Mouse (Mus musculus): ENCODE data around the gene Zpbp2. TPM values are rescaled to one million over a fixed set of nuclear protein-coding genes. Genes with fewer than 3 reads are reported as not detected.
A peak's percentile ranks its signal among the peaks of the same experiment; 100 is the strongest.

Zpbp2 gene
- total RNA-seq (2015) (0.17 TPM in 1 of 2 replicates, not detected in the other), total RNA-seq (2017) (0.10 TPM in 1 of 2 replicates, not detected in the other)

DNA sequence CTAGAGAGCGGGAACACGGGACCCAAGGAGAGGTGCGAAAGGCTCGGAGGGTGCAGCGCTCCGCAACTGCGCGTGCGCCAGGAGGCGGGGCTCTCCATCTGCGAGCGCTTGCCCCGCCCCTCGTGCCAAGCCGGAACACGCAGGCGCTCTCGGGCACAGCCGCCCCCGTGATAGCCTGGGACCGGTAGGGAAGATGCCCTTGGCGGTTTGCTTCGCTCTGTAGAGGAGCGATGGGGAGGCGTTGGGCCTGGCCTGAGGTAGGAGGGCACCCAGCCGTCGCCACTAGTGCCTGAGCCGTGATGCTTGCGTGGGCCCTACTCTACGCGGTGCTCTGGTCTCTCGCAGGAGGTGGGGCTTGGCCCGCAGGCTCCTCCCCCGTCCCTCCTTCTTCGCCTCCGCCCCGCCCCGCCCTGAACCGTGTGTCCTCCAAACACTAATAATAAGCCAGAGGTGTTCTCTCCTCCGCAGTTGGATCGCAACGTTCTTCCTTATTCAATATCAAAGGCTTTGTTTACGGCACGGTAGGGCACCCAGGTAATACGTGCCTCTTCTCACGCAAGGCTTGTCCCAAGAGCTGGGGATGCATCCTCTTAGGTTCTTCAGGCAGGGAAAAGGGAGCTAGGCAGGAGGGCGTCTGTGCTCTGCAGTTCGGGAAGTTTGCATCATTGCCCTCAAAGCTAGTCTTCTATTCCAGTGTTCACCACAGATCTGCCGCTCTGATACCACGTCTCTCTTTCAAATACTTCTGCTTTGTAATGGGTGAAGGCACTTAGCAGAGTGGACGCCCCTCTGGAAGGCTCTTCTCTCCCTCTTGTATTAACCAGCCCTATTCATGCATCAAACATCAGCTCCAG lies at the start of gene Zpbp2:
Zpbp2 (plus strand) TSS at position 123 of the 854 bp plus-strand sequence.
- ATAC-seq (replicated peaks; ENCODE audit: poor library complexity) = peak; percentile 89

DNA sequence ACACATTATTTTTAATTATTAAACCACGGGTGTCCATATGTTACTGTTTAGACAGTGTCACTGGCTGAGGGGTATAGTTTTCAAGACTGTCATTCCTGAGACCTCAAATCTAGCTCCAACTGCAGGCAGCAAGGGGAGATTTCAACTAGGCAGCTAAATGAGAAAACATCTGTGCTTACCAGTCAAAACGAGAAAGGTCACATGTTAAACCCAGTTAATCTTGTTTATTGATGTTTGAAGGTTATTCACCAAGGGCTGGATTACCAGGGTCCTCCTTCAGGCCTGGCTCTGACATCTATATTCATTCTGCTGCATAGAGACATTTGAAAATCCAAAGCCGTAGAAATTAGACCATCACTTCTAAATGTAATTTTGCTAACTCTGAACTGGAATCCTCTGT lies 46.0 kb upstream of the Zpbp2 start:
- no peak for ATAC-seq (replicated peaks; ENCODE audit: poor library complexity)

DNA sequence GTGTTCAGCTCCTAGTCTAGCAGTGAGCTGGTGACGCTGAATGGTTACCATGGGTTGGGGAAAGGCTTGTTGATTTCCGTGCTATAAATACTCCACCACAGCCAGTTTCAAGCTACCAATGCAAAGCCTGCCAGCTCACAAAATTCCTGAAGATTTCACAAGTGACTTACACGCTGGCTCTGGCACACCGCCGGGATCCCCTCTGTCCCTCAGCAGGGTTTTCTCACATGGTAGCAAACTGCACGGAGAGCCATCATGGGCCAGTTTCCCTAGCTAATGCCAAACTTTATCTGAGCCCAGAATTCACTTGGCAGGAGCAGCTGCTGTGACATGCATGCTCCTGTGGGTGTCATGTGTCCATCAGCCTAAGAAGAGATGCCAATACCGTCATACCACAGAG lies 41.5 kb upstream of the Zpbp2 start:
- no peak for ATAC-seq (replicated peaks; ENCODE audit: poor library complexity)

DNA sequence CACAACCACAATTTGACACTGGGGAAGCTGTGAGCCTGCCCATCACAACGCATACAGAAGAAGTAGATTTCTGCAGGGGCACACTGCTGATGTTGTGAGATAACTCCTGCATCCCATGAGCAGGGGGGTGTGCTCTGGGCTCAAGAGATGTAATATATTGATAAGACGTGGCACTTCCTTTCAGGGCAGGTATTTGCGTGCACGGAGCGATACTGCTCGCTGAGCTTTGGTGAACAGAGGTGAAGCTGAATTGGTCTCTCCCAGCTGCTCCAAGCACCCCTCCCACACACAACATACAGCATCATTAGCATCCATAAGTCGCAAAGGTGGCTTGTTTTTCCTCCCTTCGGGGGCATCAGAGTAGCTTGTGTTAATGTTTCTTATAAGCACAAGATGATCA lies 40.8 kb upstream of the Zpbp2 start:
- no peak for ATAC-seq (replicated peaks; ENCODE audit: poor library complexity)

DNA sequence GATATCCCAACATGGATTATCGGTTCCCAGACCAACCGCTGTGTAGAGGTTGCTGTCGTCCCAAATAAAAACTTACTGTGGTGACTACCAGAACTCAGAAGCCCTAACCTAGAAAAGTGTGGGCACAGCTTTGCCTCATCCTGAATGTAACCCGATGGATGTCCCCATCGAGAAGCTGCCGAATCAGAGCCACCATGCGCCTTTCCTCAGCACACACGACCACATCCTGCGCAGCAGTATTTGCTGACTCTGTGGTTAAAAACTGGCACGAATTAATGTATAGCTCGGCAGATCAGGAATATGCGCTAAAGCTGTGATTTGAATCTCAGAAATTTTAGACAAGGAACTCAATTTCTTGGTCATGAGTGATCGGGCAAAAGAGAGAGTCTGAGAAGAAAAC lies 38.0 kb upstream of the Zpbp2 start:
- ATAC-seq (replicated peaks; ENCODE audit: poor library complexity) = no peak

DNA sequence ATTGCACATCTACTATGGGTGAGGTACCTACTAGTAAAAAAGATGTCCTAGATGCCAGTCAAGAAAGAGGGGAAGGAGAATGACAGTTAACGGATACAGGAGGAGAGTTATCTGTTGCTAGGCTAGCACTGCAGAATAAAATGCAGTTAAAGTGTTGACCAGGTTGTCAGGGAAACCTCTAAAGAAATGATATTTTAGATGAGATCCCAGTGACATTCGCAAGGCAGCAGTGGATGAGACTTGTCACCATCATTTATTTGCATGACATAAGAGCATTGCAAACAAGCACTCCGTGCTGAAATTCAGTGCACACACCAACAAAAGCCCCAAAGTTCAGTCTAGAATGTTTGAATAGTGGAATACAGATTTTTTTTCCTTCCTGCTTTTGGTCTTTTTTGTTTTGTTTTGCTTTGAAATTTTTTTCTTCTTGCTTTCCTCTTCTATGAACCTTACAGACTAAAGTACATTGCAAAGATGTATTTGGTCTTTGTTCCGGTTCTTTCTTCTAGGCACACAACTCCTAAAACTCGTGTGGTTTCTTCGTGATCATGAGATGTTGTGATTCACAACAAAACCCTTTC lies 37.5 kb upstream of the Zpbp2 start:
- ATAC-seq (replicated peaks; ENCODE audit: poor library complexity) = no peak

DNA sequence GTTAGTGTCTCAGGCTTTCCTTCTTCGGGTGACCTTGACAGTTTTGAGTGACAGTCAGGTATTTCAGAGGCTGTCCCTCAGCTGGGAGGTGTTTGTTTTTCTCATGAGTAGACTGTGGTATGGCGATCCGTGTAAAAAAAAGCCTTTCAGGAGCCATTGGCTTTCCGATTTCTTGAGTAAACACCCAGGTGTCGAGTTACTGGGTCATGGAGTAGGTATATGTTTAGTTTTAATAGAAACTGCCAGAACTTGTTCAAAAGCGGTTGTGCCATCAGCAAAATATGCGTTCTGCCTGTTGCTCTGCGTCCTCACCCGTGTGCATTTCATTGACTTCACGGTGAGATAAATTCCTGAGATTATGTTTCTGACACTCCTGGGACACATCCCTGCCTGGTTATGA lies 30.4 kb upstream of the Zpbp2 start:
- no peak for ATAC-seq (replicated peaks; ENCODE audit: poor library complexity)

DNA sequence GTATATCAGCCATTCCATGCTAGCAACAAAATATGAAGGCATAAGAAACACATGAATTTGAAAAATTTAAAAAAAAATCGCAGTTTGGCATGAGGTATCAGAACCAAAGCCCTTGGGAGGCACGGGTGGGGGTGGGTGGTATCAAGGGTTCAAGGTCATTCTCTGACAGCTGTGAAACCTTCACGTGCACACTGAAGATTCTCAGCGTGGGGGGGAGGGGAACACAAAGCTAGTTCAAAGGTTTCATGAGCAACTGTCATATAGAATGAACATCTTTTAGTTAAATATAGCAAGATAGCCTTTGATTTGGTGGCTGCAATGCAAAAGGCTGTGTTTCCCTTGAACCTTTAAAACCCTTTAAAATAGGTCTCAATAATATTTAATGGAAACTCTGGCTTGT lies 25.8 kb upstream of the Zpbp2 start:
- ATAC-seq (replicated peaks; ENCODE audit: poor library complexity) = no peak

DNA sequence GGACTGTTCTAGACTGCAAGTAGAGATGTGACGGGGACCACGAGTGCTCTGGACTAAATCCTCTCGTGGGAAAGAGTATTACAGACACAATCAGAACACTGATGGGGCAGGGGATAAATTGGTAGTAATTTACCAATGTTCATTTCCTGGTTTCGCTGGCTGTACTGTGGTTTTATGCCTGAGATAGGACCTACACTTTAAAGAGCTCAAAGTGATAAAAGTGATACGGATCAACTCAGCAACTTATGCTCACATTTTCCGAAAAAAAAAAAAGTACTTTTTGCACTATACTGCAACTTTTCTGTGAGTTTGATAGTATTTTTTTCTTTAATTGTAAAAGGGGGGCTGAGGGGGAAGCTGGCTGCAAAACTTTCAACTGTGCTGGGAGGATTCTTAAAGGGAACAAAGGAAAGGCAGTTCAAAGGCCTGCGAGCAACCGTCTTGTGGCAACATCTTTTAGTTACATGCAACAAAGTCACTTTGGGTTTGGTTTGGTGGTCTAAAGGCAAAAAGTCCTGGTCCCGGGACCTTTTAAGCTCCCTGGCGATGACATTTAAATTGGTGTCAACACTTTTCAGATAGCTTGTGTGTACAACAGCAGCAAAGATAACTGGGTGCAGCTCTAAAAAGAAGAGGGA lies 24.0 kb upstream of the Zpbp2 start:
- no peak for ATAC-seq (replicated peaks; ENCODE audit: poor library complexity)

DNA sequence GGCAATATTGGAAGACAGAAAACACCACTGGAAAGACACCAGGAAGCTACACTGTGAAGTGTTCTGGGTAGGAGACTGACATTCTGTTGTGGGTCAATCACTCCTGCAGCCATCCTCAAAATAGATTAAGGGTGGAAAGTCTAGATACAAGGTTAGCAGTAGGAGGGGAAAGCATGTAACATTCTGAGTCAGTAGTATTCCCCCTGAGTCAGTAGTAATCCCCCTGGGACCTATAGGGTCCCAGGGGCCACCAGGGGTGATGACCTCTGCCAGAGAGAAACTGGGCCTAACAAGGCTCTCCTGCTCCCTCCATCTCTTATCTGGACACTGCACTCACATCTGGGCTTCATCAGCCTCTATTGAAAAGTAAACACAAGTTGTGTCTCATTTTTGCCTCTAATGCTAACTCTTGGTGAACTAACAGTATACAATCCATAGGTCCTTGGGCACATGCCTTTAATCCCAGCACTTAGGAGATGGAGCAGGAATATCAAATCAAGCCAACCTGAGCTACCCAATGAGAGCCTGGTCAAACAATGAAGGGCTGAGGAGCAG lies 13.3 kb upstream of the Zpbp2 start:
- ATAC-seq (replicated peaks; ENCODE audit: poor library complexity) = no peak

DNA sequence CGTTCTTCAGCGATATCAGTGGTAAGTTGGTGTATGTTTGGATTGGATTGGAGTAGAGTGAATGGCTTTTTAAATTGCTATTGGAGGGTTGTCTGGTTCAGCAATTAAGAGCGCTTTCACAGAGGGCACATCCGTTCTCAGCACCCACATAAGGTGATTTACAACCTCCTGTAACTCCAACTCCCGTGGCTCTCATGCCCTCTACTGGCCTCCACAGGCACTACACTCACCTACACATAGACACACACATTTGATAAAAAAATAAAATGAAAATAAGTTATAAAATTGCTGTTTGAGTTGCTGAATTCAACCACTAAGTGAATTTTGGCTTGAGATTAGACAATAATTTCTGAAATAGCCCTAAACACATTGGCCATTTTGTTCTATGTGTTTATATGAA lies 10.6 kb upstream of the Zpbp2 start:
- ATAC-seq (replicated peaks; ENCODE audit: poor library complexity) = no peak

DNA sequence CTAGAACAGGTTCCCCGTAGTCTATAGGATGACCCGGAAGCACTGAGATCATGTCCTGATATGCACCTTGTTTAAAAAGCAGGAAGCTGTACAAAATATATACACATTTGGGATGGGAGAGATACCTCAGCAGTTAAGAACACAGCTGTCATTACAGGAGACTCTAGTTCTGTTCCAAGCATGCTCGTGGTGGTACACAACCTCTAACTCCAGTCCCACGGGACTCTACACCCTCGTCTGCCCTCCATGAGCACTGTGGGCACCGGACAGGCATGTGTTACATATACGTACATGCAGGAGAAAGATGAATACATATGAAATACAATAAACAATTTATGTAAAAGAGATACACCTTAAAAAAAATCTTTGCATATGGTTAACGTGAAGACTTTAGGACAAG lies 8.3 kb upstream of the Zpbp2 start:
- no peak for ATAC-seq (replicated peaks; ENCODE audit: poor library complexity)

DNA sequence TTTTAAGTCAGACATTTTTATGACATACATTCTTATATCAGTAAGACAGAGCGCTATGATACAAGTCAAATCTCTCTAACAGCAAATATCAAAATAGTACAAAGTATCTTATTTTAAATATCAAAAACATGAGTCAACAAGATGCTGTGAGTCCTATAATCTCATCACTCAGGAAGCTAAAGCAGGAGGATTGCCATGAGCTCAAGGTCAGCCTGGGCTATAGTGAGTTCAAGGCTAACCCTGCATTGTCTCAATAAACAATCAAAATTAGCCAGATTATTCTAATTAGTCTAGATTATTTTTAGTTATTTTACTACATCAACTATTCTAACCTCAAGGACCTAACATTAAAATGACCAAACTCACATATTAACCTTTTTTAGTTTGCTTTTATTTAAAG lies 7.5 kb upstream of the Zpbp2 start:
- no peak for ATAC-seq (replicated peaks; ENCODE audit: poor library complexity)

DNA sequence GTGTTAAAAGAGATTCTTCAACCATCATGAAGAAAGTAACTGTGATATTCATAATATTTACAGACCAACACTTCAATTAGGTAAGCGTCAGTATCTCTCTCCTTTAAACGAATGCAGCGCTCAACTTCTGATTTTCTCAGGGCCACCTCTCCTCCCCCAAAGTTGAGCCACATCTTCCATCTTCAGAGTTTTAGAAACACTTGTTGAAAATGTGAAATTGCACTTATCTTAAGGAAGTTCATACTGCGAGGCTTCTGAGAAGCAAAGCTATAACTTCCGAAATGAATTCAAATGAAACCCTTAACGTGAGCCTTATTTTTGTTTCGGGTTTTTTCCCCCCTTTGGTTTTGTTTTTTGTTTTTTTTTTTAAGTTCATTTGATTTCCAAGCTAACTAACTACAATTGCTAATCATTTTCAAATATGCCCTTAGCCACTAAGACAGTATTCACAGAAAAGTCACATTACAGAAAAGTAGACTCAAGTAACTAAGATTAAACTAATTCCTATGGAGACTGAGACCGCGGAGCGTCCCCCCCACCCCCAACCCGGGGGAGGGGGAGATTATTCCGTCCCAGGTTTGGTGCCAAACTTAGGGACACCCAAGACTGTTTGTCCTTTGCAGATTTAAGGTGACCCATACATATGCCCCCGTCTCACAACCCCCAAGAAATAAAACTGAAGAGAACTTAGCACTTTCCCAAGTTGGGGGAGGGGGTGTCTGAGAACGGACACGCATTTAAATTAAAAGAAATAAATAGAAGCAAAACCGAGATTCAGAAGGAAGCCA lies 5.8 kb upstream of the Zpbp2 start:
- no peak for ATAC-seq (replicated peaks; ENCODE audit: poor library complexity)

DNA sequence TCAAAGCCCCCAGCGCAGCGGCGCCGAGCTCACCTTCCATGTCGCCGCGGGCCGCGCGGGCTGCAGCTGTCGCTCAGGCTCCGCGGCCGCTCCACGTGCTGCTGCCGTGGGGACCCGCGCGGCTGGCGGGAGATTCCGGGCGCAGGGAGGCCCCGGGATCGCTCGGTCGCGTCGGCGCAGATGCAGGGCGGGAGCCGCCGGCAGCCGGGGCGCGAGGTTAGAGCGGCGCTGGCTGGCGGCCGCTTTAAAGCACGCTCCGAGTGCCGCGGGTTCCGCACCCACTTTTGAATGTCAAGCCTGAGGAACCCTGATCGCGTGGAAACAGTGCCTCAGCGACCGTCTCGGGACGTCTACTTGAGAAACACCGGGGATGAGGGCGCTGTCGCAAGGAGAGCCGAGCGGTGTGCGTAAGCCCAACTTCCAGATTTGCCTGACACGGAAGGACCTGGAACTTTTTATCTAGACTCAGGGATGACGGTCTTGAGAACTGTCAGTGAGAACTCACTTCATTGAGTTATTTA lies 5.1 kb upstream of the Zpbp2 start, which contains the start of gene Ikzf3:
Ikzf3 (minus strand) TSS at position 321 of the 521 bp plus-strand sequence.
- ATAC-seq (replicated peaks; ENCODE audit: poor library complexity) = 0 out of 2 replicates have a peak, but pooled peaks have one; percentile 29

DNA sequence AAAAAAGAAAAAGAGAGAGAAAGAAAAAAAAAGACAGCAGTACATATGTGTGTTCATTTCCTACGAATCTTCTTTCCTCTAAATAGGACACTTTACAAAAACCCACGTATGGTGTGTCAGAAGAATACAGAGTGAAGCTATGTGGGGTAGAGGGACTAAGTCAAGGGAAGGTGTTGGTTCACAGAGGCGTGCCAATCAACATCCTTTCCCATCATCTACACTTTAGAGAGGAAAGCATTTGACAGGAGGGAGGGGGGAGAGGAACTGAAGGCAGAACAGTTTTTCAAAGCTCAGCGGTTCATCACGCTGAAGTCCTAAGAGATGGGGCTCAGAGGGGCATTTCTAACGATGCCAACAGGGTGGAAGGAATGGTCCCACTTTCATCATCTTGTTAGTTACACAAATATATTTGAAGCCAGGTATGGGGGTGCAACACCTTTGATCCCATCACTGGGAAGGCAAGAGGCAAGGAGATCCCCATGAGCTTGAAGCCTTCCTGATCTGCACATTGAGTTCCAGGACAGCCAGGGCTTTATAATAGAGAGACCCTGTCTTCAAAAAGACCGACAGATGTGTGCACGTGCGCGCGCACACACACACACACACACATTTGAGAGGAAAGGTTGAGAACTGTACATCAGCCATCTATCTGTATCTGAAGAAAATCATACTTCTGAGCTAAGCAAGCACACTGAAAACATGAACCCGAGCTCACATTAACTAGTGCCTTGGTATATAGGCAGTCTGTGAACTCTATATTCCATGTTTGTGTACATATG lies 4.2 kb upstream of the Zpbp2 start:
- no peak for ATAC-seq (replicated peaks; ENCODE audit: poor library complexity)

DNA sequence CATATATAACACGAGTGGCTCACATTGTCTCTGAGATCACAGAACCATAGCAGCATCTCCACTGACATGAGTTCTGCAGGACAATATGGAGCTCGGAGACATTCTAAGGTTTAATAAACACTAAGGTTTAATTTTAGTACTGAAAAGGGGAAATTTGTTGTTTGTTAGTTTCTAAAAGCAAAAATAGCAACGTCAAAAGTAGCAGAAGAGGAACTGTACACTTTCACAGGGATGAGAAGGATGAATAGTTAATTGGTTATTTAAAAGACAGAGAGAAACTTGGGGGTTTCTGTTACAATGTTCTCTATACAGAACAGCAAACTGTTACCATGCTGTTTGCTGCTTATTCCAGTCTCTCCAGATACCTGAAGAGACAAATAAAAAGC lies 3.6 kb upstream of the Zpbp2 start:
- no peak for ATAC-seq (replicated peaks; ENCODE audit: poor library complexity)

DNA sequence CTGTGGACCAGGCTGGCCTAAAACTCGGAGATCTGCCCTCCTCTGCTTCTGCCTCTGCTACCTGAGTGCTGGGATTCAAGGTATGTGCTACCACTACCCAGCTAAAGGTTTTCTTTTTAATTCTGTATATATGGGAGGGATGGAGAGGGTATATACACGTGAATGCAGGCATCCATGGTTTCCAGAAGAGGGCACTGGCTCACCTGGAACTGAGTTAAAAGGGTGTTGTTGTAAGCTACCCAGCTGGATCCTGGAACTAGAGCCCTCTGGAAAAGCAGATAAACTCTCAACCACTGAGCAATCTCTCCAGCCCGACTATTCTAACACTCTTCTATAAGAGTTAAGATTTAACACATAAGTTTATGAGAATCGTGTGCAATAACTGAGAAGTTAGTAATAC lies 1.5 kb upstream of the Zpbp2 start:
- ATAC-seq (replicated peaks; ENCODE audit: poor library complexity) = no peak

DNA sequence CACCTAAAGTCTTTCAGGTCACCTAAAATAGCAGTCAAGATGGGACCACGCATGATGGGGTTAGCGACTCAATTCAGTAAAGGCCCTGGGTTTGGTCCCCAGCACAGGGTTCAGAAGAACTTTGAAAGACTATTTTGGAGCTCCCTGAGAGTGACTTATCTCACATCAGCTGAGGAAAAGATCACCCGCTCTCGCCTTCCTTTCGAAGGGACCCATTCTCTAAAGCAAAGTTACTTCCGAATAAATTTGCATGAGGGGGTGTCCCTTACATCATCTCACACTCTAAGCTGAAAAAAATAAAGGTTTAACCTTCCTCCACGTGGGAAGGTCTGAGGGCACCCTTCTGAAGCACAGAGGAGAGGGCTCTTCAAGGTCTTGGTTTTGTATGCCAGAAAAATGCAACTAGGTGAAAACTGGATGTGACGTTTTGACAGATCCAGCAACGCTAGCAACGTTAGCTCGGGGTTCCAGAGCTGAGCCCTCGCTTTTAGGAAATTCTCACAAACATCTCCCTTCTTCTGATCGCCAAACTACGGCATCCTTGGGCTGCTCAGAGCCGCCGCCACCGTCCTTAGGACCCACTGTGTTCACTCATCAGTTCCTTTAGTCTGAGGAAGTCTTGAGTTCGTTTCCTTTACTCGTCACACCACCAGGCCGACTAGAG lies 454 bp upstream of the Zpbp2 start:
- ATAC-seq (replicated peaks; ENCODE audit: poor library complexity) = no peak

Measured in megakaryocyte progenitor cell, adult 5-6 weeks (primary cell).